Mouse (Mus musculus): Measurements from ENCODE around the gene Ntrk2.

Ntrk2 gene

GRCm38 (mm10) chr13:58840731-58841359 lies 34.5 kb downstream of the Ntrk2 start:
- no peak for DNase-seq (ENCODE audit: low spot score in 2 of 2)

GRCm38 (mm10) chr13:58843826-58844225 lies 37.5 kb downstream of the Ntrk2 start:
- no peak for DNase-seq (ENCODE audit: low spot score in 2 of 2)

GRCm38 (mm10) chr13:58848578-58848977 lies 42.2 kb downstream of the Ntrk2 start:
- DNase-seq (ENCODE audit: low spot score in 2 of 2): no peak

GRCm38 (mm10) chr13:58853685-58854084 lies 47.3 kb downstream of the Ntrk2 start:
- no peak for DNase-seq (ENCODE audit: low spot score in 2 of 2)

- DNase-seq (ENCODE audit: low spot score in 2 of 2): peak; percentile 47 to 83
These were observed 59.9 kb downstream of the Ntrk2 start for GRCm38 (mm10) chr13:58866239-58866638.

GRCm38 (mm10) chr13:58866776-58867435 lies 60.5 kb downstream of the Ntrk2 start:
- no peak for DNase-seq (ENCODE audit: low spot score in 2 of 2)

- DNase-seq (ENCODE audit: low spot score in 2 of 2): no peak
These were observed 76.1 kb downstream of the Ntrk2 start for GRCm38 (mm10) chr13:58882468-58882867.

GRCm38 (mm10) chr13:58882916-58883315 lies 76.5 kb downstream of the Ntrk2 start:
- DNase-seq (ENCODE audit: low spot score in 2 of 2): no peak

GRCm38 (mm10) chr13:58886108-58886507 lies 79.7 kb downstream of the Ntrk2 start:
- DNase-seq (ENCODE audit: low spot score in 2 of 2): peak in 1 of 2 experiments; percentile 53

- no peak for DNase-seq (ENCODE audit: low spot score in 2 of 2)
These were observed 90.0 kb downstream of the Ntrk2 start for GRCm38 (mm10) chr13:58896254-58896910.

- no peak for DNase-seq (ENCODE audit: low spot score in 2 of 2)
These were observed 93.0 kb downstream of the Ntrk2 start for GRCm38 (mm10) chr13:58899337-58899736.

GRCm38 (mm10) chr13:58902313-58902712 lies 95.9 kb downstream of the Ntrk2 start:
- no peak for DNase-seq (ENCODE audit: low spot score in 2 of 2)

- no peak for DNase-seq (ENCODE audit: low spot score in 2 of 2)
These were observed 98.7 kb downstream of the Ntrk2 start for GRCm38 (mm10) chr13:58904742-58905735.

- DNase-seq (ENCODE audit: low spot score in 2 of 2): no peak
These were observed 105.6 kb downstream of the Ntrk2 start for GRCm38 (mm10) chr13:58911936-58912335.

GRCm38 (mm10) chr13:58912559-58912958 lies 106.2 kb downstream of the Ntrk2 start:
- DNase-seq (ENCODE audit: low spot score in 2 of 2): no peak

GRCm38 (mm10) chr13:58914061-58914814 lies 107.9 kb downstream of the Ntrk2 start:
- DNase-seq (ENCODE audit: low spot score in 2 of 2): no peak

- DNase-seq (ENCODE audit: low spot score in 2 of 2): no peak
These were observed 110.0 kb downstream of the Ntrk2 start for GRCm38 (mm10) chr13:58916348-58916747.

GRCm38 (mm10) chr13:58920241-58920640 lies 113.9 kb downstream of the Ntrk2 start:
- no peak for DNase-seq (ENCODE audit: low spot score in 2 of 2)

GRCm38 (mm10) chr13:58921255-58921654 lies 114.9 kb downstream of the Ntrk2 start:
- DNase-seq (ENCODE audit: low spot score in 2 of 2): no peak

GRCm38 (mm10) chr13:58921705-58922104 lies 115.3 kb downstream of the Ntrk2 start:
- DNase-seq (ENCODE audit: low spot score in 2 of 2): no peak

- DNase-seq (ENCODE audit: low spot score in 2 of 2): no peak
These were observed 115.8 kb downstream of the Ntrk2 start for GRCm38 (mm10) chr13:58922174-58922573.
